Mouse (Mus musculus) left cerebral cortex, adult 6 months (tissue): ENCODE data around the gene Zfp808. TPM values are rescaled to one million over a fixed set of nuclear protein-coding genes. Genes with fewer than 3 reads are reported as not detected.

Experiments used
- long read RNA-seq, 2 experiments: library from polyadenylated mRNA; unstranded; transcript quantifications; one replicate each; pipeline ENCODE4 v2.0.0; 2019 to 2020
- polyA plus RNA-seq: library from polyadenylated mRNA; unstranded; fragments of <200 nt; fragmentation: Nextera tagmentation; gene quantifications from 2 replicates; pipeline ENCODE4 v1.2.3, GENCODE M21; 2021

Zfp808 gene
- polyA plus RNA-seq, result 0.97 and 1.8 TPM in 2 replicates
- long read RNA-seq, experiment 1, partial matches to known transcripts, result 0 of 10 reads
- long read RNA-seq, experiment 1, other reads (novel, unspliced or antisense), result 4 of 10 reads
- long read RNA-seq, experiment 2, partial matches to known transcripts, result 0 of 2 reads
- long read RNA-seq, experiment 2, other reads (novel, unspliced or antisense), result 1 of 2 reads

DNA sequence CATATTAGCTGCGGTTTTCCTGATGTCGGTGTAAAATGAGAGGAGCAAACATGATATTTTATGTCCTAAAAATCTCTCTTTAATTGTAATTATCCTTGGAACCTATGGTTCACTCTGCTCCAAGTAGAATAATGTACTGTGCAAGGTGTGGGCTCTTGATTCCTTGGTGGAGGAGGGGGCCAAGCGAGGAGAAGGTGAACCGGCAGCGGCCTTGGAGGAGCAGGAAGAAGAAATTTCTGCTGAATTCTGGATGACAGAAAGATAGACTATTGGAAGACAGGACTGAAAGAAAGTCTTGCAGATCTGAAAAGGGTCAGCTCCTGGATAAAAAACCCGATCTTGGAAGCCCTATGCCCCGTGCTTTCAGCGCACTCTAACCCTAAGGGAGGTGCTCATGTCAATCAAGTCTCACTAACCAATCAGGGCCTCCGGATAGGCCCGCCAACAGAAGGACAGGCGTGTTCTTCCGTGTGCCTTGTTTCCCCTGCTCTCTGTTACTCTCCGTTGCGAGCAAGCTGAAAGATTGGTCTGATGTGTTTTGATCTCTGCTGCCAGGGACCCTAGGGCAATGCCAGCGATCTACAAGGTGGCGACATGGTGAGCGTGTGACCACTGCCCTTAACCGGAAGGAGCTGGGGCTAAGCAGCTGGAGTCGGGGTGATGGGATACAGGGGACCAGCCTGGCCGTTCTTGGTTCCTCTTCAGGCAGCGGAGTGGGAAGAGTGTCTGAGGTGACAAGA is at the start of gene Zfp808:
Gene Zfp808, plus strand, starts transcription at position 455 of the 740 bp plus-strand sequence.

